Mouse (Mus musculus): ENCODE results near the gene Mrtfb.
A peak's percentile ranks its signal among the peaks of the same experiment; 100 is the strongest.

Gene Mrtfb

GRCm38 (mm10) chr16:13255855-13256635 lies at the start of gene Mrtfb:
TSS of gene Mrtfb (plus strand) at chr16:13256481.
- DNase-seq (ENCODE audit: extremely low read depth, low read depth, low spot score) = no peak

GRCm38 (mm10) chr16:13207649-13208048 lies 48.6 kb upstream of the Mrtfb start:
- no peak for DNase-seq (ENCODE audit: extremely low read depth, low read depth, low spot score)

GRCm38 (mm10) chr16:13208087-13208486 lies 48.2 kb upstream of the Mrtfb start:
- DNase-seq (ENCODE audit: extremely low read depth, low read depth, low spot score) = no peak

DNA sequence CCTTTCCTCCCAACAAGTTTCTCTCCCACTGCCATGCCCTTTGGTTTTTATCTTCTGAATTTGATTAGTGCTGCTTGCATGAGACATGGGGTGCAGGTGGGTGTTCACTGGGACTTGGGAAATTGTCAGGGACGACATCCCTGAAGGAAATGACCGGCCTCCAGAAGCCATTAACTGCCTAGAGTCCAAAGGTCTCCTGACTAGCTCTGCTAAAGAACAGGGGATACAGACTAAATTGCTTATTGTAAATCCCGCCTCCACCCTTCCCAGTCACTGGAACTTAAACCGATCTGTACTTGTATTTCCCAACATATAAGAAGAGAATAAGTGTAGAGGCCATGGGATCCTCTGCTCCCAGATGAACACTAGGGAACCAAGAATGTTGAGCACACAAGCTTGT lies 43.5 kb upstream of the Mrtfb start:
- no peak for DNase-seq (ENCODE audit: extremely low read depth, low read depth, low spot score)

GRCm38 (mm10) chr16:13216116-13216952 lies 39.9 kb upstream of the Mrtfb start:
- DNase-seq (ENCODE audit: extremely low read depth, low read depth, low spot score) = no peak

- DNase-seq (ENCODE audit: extremely low read depth, low read depth, low spot score) = no peak
Measured at GRCm38 (mm10) chr16:13217951-13218350, 38.3 kb upstream of the Mrtfb start.

GRCm38 (mm10) chr16:13221475-13221874 lies 34.8 kb upstream of the Mrtfb start:
- DNase-seq (ENCODE audit: extremely low read depth, low read depth, low spot score) = no peak

DNA sequence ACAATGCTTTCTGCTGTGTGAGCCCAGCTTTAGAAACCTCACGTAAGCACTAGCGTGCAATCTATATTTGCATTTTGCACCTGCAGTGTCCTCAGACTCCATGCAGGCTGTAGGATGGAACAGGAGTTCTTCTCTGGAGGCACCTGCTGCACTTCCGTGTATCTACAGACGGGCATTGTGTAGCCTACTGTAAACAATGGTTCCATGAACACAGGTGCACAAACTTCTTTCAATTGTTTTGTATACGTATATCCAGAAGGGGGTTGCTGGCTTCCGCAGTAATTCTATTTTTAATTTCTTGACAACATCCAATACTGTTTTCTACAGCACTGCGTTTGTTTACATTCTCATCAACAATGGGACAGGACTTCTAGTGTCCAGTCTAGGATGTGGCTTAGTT lies 24.2 kb upstream of the Mrtfb start:
- DNase-seq (ENCODE audit: extremely low read depth, low read depth, low spot score) = no peak

- no peak for DNase-seq (ENCODE audit: extremely low read depth, low read depth, low spot score)
Measured at GRCm38 (mm10) chr16:13232912-13233802, 23.1 kb upstream of the Mrtfb start.

- no peak for DNase-seq (ENCODE audit: extremely low read depth, low read depth, low spot score)
Measured at GRCm38 (mm10) chr16:13239039-13239438, 17.2 kb upstream of the Mrtfb start.

DNA sequence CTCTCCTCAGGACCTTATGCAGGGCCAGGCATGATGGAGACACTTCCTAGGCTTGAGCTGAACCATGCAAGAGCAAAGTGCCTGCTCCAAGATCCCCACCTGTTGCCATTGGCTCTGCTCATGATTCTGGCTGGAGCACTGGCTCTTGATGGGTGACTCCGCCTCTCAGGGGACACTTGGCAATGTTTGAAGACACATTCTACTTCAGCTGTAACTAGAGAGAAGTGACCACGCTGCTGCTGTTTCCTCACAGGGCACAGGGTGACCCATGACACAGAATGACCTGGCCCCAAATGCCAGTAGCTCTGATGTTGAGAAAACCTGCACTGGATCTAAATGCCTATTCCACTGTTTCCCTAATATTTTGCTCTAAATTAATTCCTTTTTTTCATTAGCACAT lies 16.7 kb upstream of the Mrtfb start:
- no peak for DNase-seq (ENCODE audit: extremely low read depth, low read depth, low spot score)

- DNase-seq (ENCODE audit: extremely low read depth, low read depth, low spot score) = no peak
Measured at GRCm38 (mm10) chr16:13240326-13240725, 16.0 kb upstream of the Mrtfb start.

DNA sequence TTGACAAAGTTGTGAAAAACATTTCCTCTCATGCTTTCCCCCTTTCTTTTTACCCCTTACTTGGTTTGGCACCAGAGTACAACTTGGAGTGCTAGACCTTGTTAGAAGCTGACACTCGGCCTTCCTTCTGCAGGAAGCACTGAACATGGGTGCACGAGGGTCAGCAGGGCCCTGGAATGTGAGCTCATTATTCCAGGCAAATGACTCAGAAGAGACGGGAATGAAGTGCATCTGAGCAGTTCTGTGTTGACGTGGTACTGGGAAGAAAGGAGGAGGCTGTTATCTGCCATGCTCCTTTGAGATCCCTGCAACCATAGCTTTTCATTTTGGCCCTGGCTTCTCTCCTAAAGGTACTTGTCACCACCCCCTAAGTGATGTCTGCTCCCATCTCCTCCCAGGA lies 10.6 kb upstream of the Mrtfb start:
- DNase-seq (ENCODE audit: extremely low read depth, low read depth, low spot score) = no peak

DNA sequence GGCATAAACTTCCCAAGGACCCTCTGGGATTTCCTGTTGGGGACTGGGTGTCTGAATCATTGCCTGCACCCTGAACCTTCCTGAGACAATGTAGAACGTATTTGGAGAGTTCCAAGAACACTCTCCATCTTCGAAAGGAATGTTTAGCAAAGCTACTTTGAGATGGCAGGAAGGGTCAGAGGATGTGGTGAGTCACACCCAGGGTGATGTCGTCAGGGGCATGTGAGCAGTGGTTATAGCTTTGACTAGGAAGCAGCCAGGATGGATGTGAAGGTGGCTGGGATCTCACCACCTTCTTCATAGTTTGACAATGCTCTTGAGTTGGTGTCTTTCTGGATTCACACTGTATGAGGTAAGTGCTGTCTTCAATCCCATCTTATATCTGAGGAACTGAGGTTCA lies 9.4 kb upstream of the Mrtfb start:
- no peak for DNase-seq (ENCODE audit: extremely low read depth, low read depth, low spot score)

- DNase-seq (ENCODE audit: extremely low read depth, low read depth, low spot score) = no peak
Measured at GRCm38 (mm10) chr16:13250061-13250460, 6.2 kb upstream of the Mrtfb start.

DNA sequence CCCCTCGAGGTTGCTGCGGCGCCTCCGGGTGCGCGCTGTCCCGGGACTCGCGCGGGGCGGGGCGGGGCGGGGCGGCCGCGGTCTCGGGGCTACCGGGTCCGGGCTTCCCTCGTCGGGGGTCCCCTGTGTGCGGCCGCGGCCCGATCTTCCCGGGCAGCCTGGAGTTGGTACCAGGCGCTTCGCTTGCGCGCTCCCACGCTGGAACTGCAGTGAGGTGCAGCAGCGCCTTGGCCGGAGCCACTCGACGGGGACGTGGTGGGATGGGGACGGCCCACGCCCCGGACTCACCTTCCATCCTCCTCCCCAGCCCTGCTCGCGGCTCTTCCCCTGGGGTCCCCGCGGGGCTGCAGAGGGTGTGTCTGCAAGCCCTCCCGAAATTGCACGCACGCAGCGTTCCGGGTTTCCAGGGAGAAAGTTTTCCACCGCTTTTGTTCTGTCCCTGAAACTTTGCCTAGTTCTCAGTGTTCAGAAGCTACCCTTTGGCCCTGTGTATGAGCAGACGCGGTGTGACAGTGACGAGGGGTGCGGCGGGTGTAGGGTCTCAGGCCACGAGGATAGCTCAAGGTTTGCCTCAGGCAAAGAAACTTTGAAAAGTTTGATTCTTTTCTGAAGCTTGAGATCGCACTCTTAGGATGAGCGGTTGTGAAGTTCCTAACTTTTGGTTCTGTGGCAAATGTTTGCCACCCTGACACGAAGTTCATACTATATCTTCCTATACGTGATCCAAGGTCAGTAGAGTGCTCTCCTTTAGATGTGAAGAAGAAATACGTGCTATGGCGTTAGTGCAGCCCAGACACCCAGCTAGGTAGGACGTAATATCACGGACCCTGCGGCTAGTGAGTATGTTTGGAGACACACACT lies 616 bp downstream of the Mrtfb start:
- DNase-seq (ENCODE audit: extremely low read depth, low read depth, low spot score) = no peak

- DNase-seq (ENCODE audit: extremely low read depth, low read depth, low spot score) = peak; percentile 80
Measured at GRCm38 (mm10) chr16:13257528-13257835, 1.2 kb downstream of the Mrtfb start.

- no peak for DNase-seq (ENCODE audit: extremely low read depth, low read depth, low spot score)
Measured at GRCm38 (mm10) chr16:13259026-13259425, 2.7 kb downstream of the Mrtfb start.

DNA sequence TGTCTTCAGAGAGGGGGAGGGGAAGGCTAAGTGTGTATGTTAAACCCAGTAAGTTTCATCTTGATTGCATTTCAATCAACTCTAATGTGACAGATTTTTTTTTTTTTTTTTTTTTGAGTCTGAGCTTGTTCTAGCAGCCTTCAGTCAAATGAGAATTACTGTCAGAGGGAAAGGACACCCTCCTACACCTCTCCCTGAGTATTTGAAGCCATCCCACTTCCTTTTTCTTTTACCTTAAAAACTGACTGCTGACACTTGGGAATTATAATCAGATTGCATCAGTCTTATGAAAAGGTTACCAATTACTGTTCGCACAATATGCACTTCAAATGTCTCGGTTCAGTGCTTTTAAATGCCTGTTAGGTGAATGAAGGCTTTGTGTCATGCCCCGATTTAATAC lies 10.0 kb downstream of the Mrtfb start:
- DNase-seq (ENCODE audit: extremely low read depth, low read depth, low spot score) = no peak

- DNase-seq (ENCODE audit: extremely low read depth, low read depth, low spot score) = peak; percentile 40
Measured at GRCm38 (mm10) chr16:13267350-13267904, 11.1 kb downstream of the Mrtfb start.

Data from fat pad, adult 2 months (tissue).